Mouse (Mus musculus) T-helper 2 cell (primary cell): ENCODE data around the gene Zfp976.
"Not testable (repeated sequence)": the region's sequence is repeated elsewhere in the genome, so short reads cannot be mapped to it uniquely, and the experiment has no call there.

Experiments used
- in situ Hi-C: fragments of 300-600 bp; cut with MboI, MseI; formaldehyde crosslinking; loops from one replicate; pipeline ENCODE4 v1.15.1; 2025; ENCODE audit warnings: high pct_unique_total_duplicates

Zfp976 gene

GRCm38 (mm10) chr7:42642152-42643115 lies at the start of gene Zfp976:
TSS of gene Zfp976 (minus strand) at chr7:42642588.
- in situ Hi-C loops, result loop anchor here (10.0 kb wide), 1 partner anchor 472 kb away; the partner anchor contains the start of gene Zfp936

GRCm38 (mm10) chr7:42680081-42680480 lies 37.7 kb upstream of the Zfp976 start:
- in situ Hi-C loops, result not testable (repeated sequence)

- in situ Hi-C loops, result not testable (repeated sequence)
Measured at GRCm38 (mm10) chr7:42679646-42680045, 37.3 kb upstream of the Zfp976 start.

- in situ Hi-C loops, result loop anchor here (10.0 to 25.0 kb wide), 2 partner anchors 223 to 675 kb away; partner anchors contain the start of gene 4933421I07Rik
Measured at GRCm38 (mm10) chr7:42660140-42660539, 17.8 kb upstream of the Zfp976 start.

GRCm38 (mm10) chr7:42655211-42655610 lies 12.8 kb upstream of the Zfp976 start:
- in situ Hi-C loops, result loop anchor here (25.0 kb wide), 1 partner anchor 218 kb away; the partner anchor contains the start of gene 4933421I07Rik

GRCm38 (mm10) chr7:42643120-42643620 lies 782 bp upstream of the Zfp976 start:
- in situ Hi-C loops, result loop anchor here (10.0 kb wide), 1 partner anchor 472 kb away; the partner anchor contains the start of gene Zfp936

- in situ Hi-C loops, result not testable (repeated sequence)
Measured at GRCm38 (mm10) chr7:42631031-42631430, 11.4 kb downstream of the Zfp976 start.

- in situ Hi-C loops, result not testable (repeated sequence)
Measured at GRCm38 (mm10) chr7:42595666-42596065, 46.7 kb downstream of the Zfp976 start.

GRCm38 (mm10) chr7:42592413-42592812 lies 50.0 kb downstream of the Zfp976 start, which contains the start of gene Zfp977:
TSS of gene Zfp977 (minus strand) at chr7:42592547.
- in situ Hi-C loops, result not testable (repeated sequence)

GRCm38 (mm10) chr7:42591311-42591710 lies 51.1 kb downstream of the Zfp976 start:
- in situ Hi-C loops, result not testable (repeated sequence)

GRCm38 (mm10) chr7:42578488-42578887 lies 63.9 kb downstream of the Zfp976 start, which contains the start of gene Gm21028:
TSS of gene Gm21028 (minus strand) at chr7:42578588.
- in situ Hi-C loops, result no loop called here
